Mouse (Mus musculus) midbrain, embryonic 16.5 days (tissue): ENCODE measurements at regions not wholly inside any gene's neighbourhood (a gene's known extent, or its start where the extent isn't known, plus 50 kb on each side); places are given as distances from the start of the nearest gene placed in this dataset.

Experiments used
- ATAC-seq: fragments of 200-750 bp; cut with Nextera tagmentation; 2 replicates; pipeline ENCODE4 v1.8.0; 2017; ENCODE audit warnings: moderate TSS enrichment
- H3K27ac ChIP-seq: fragments of 300-500 bp; sonication (generic); 2 replicates; pipeline ENCODE4 v1.5.1; 2014; ENCODE audit warnings: mild to moderate bottlenecking, low read length, mixed read lengths
- H3K27me3 ChIP-seq: fragments of 300-500 bp; sonication (generic); 2 replicates; pipeline ENCODE4 v1.6.1; 2014; ENCODE audit warnings: low read depth, low read length, mixed read lengths; ENCODE audit not compliant: control insufficient read depth, insufficient read depth
- H3K36me3 ChIP-seq: fragments of 300-500 bp; sonication (generic); 2 replicates; pipeline ENCODE4 v1.6.1; 2014; ENCODE audit warnings: mild to moderate bottlenecking, low read length, moderate library complexity, mixed read lengths; ENCODE audit not compliant: control insufficient read depth, insufficient read depth
- H3K4me1 ChIP-seq: fragments of 300-500 bp; sonication (generic); 2 replicates; pipeline ENCODE4 v1.6.1; 2014; ENCODE audit warnings: mild to moderate bottlenecking, low read length, mixed read lengths; ENCODE audit not compliant: control insufficient read depth, insufficient read depth
- H3K4me2 ChIP-seq: fragments of 300-500 bp; sonication (generic); 2 replicates; pipeline ENCODE4 v1.6.1; 2014; ENCODE audit warnings: mild to moderate bottlenecking, low read length, mixed read lengths
- H3K4me3 ChIP-seq: fragments of 300-500 bp; sonication (generic); 2 replicates; pipeline ENCODE4 v1.5.1; 2014; ENCODE audit warnings: low read depth, mild to moderate bottlenecking, low read length, moderate library complexity, mixed read lengths
- H3K9ac ChIP-seq: fragments of 300-500 bp; sonication (generic); 2 replicates; pipeline ENCODE4 v1.6.1; 2014; ENCODE audit warnings: low read depth, low read length, mixed read lengths
- H3K9me3 ChIP-seq: fragments of 300-500 bp; sonication (generic); replicated peaks from 2 replicates; pipeline ENCODE4 v1.6.1; 2014; ENCODE audit warnings: mild to moderate bottlenecking, low read length, mixed read lengths; ENCODE audit not compliant: control insufficient read depth, poor library complexity, severe bottlenecking
- WGBS: fragments of 180-500 bp; shearing (Covaris S2); extraction: QIAGEN DNeasy Blood & Tissue Kit; methylation state at CpG from one replicate; pipeline ENCODE4 v1.1.7; 2014; 5-methylcytosine and 5-hydroxymethylcytosine counted together

GRCm38 (mm10) chr4:50291397-50291945 is 445.9 kb upstream of the Grin3a start:
- no peaks in the 10 kb centered on the region for H3K27me3 ChIP-seq
- H3K4me1 ChIP-seq: no peaks in the 10 kb centered on the region
- H3K27ac ChIP-seq: no peak overlapping the region
- WGBS: 56% methylated on average over 3 of the region's 3 CpGs
- H3K9me3 ChIP-seq: no peaks in the 10 kb centered on the region
- peak; percentile 17; the same call in 1 of the 2 replicates for ATAC-seq
- no peak overlapping the region for H3K9ac ChIP-seq
- H3K4me2 ChIP-seq: no peak overlapping the region
- no peak overlapping the region for H3K4me3 ChIP-seq
- no peaks in the 10 kb centered on the region for H3K36me3 ChIP-seq

- Histone ChIP-seq H3K4me2 (no peak overlapping the region), H3K4me3 (no peak overlapping the region), H3K27ac (no peak overlapping the region), H3K36me3 (no peaks in the 10 kb centered on the region), H3K9ac (no peak overlapping the region), H3K9me3 (no peaks in the 10 kb centered on the region), H3K27me3 (no peaks in the 10 kb centered on the region), H3K4me1 (no peaks in the 10 kb centered on the region)
- no peak for ATAC-seq
- 72% methylated on average over 2 of the region's 2 CpGs for WGBS
These were observed 441.1 kb upstream of the Grin3a start for GRCm38 (mm10) chr4:50286602-50287001.

- WGBS: 77% methylated on average over 2 of the region's 2 CpGs
- Histone ChIP-seq H3K36me3 (no peaks in the 10 kb centered on the region), H3K27ac (no peak overlapping the region), H3K27me3 (no peaks in the 10 kb centered on the region), H3K4me3 (no peak overlapping the region), H3K4me1 (no peaks in the 10 kb centered on the region), H3K9ac (no peak overlapping the region), H3K9me3 (no peaks in the 10 kb centered on the region), H3K4me2 (no peak overlapping the region)
- ATAC-seq: no peak
These were observed 413.6 kb upstream of the Grin3a start for GRCm38 (mm10) chr4:50259012-50259601.

GRCm38 (mm10) chr4:50242042-50242441 is 396.5 kb upstream of the Grin3a start:
- no peaks in the 10 kb centered on the region for H3K27me3 ChIP-seq
- no peak for ATAC-seq

GRCm38 (mm10) chr4:50240951-50241350 is 395.4 kb upstream of the Grin3a start:
- no peak overlapping the region for H3K4me3 ChIP-seq
- H3K27me3 ChIP-seq: no peaks in the 10 kb centered on the region
- H3K36me3 ChIP-seq: no peaks in the 10 kb centered on the region
- 86% methylated on average over 2 of the region's 2 CpGs for WGBS
- H3K4me1 ChIP-seq: no peaks in the 10 kb centered on the region
- no peak for ATAC-seq
- no peaks in the 10 kb centered on the region for H3K9me3 ChIP-seq
- no peak overlapping the region for H3K27ac ChIP-seq
- H3K9ac ChIP-seq: no peak overlapping the region
- no peak overlapping the region for H3K4me2 ChIP-seq

More at GRCm38 (mm10) chr4:50242042-50242441, 396.5 kb upstream of the Grin3a start:
- 68% methylated on average over 1 of the region's 1 CpGs for WGBS
- H3K4me3 ChIP-seq: no peak overlapping the region
- no peak overlapping the region for H3K4me2 ChIP-seq
- H3K36me3 ChIP-seq: no peaks in the 10 kb centered on the region
- H3K9ac ChIP-seq: no peak overlapping the region
- H3K4me1 ChIP-seq: no peaks in the 10 kb centered on the region
- H3K27ac ChIP-seq: no peak overlapping the region
- H3K9me3 ChIP-seq: no peaks in the 10 kb centered on the region

- no peak for ATAC-seq
- Histone ChIP-seq H3K27me3 (no peaks in the 10 kb centered on the region), H3K4me1 (no peaks in the 10 kb centered on the region), H3K4me3 (no peak overlapping the region), H3K36me3 (no peaks in the 10 kb centered on the region), H3K9ac (no peak overlapping the region), H3K27ac (no peak overlapping the region), H3K4me2 (no peak overlapping the region), H3K9me3 (no peaks in the 10 kb centered on the region)
- WGBS: 85% methylated on average over 2 of the region's 2 CpGs
These were observed 393.8 kb upstream of the Grin3a start for GRCm38 (mm10) chr4:50239386-50239785.

GRCm38 (mm10) chr4:50235476-50235875 is 389.9 kb upstream of the Grin3a start:
- Histone ChIP-seq H3K27me3 (no peaks in the 10 kb centered on the region), H3K9ac (no peak overlapping the region), H3K36me3 (no peaks in the 10 kb centered on the region), H3K9me3 (no peaks in the 10 kb centered on the region), H3K4me2 (no peak overlapping the region), H3K4me3 (no peak overlapping the region), H3K27ac (no peak overlapping the region), H3K4me1 (no peaks in the 10 kb centered on the region)
- 48% methylated on average over 3 of the region's 3 CpGs for WGBS
- no peak for ATAC-seq

GRCm38 (mm10) chr4:50203348-50203747 is 357.8 kb upstream of the Grin3a start:
- no peak for ATAC-seq
- H3K9ac ChIP-seq: no peak overlapping the region
- no peak overlapping the region for H3K4me2 ChIP-seq
- no peaks in the 10 kb centered on the region for H3K36me3 ChIP-seq
- H3K9me3 ChIP-seq: no peaks in the 10 kb centered on the region
- H3K4me1 ChIP-seq: no peaks in the 10 kb centered on the region
- 51% methylated on average over 3 of the region's 3 CpGs for WGBS
- H3K4me3 ChIP-seq: no peak overlapping the region
- H3K27me3 ChIP-seq: no peaks in the 10 kb centered on the region
- H3K27ac ChIP-seq: no peak overlapping the region

GRCm38 (mm10) chr4:50177196-50177595 is 331.7 kb upstream of the Grin3a start:
- no peak overlapping the region for H3K9ac ChIP-seq
- no peak for ATAC-seq
- no peaks in the 10 kb centered on the region for H3K27me3 ChIP-seq
- no peaks in the 10 kb centered on the region for H3K9me3 ChIP-seq
- H3K4me3 ChIP-seq: no peak overlapping the region
- no peak overlapping the region for H3K27ac ChIP-seq
- no peaks in the 10 kb centered on the region for H3K36me3 ChIP-seq
- H3K4me2 ChIP-seq: no peak overlapping the region
- no peaks in the 10 kb centered on the region for H3K4me1 ChIP-seq
